8 mouse cellular contexts compared by ENCODE assay signal in the genomic region with DNA sequence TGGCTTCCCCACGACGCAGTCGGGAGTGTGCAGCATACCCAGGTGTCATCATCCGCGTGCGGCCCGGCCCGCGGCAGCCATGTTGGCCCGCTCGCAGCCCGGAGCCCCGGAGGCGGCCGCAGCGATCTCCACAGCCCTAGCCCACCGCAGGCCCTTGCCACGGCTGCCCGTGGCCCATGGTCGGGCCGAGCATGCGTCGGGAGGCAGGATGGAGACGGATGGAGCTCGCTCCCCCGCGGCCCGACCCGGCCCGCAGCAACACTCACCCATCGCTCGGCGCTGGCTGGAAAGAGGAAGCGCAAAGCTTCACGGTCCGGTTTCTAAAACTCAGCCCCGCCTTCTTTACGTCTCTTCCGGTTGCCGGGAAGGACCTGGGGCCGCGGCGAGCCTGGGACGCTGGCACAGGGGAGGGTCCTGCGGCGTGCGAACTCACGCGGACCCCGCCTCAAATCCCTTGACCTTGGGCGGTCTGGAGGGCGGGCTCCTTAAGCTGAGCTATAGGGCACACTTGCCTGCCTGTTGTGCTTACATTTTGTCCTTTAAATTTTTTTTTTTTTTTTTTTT. TPM values are rescaled to one million over a fixed set of nuclear protein-coding genes. Genes with fewer than 3 reads are reported as not detected.
DNase-seq lines count a peak whose midpoint lies in the region; ATAC-seq lines count a peak whose summit lies in the region.

Rps8 (minus strand) TSS at position 452 of the 564 bp plus-strand sequence.

- H3K36me3 ChIP-seq in hindbrain, embryonic 11.5 days (ENCODE audit: control insufficient read depth, insufficient read depth, low read length), result peaks cover 26% of the 10 kb centered on the region

- no peaks in the 10 kb centered on the region for H3K9me3 ChIP-seq in hindbrain, embryonic 11.5 days (ENCODE audit: control insufficient read depth, low read length)

- H3K4me2 ChIP-seq in hindbrain, embryonic 11.5 days (replicated peaks; ENCODE audit: low read depth, low read length), result peak within 1 kb of the TSS; percentile 92

- WGBS in hindbrain, embryonic 11.5 days, result 0% methylated on average over 50 of the region's 52 CpGs

- peak; percentile 88 for DNase-seq in Muller cell, postnatal 12 days (ENCODE audit: inconsistent ontology term)
- DNase-seq in cerebellum, adult 9-10 months, result peak; percentile 87
- DNase-seq in frontal cortex, adult 2 months (ENCODE audit: extremely low spot score in 1 of 2, low spot score in 1 of 2), result peak; percentile 78 to 89
- peak; percentile 92 for DNase-seq in hindbrain, embryonic 11.5 days (ENCODE audit: low spot score)
- peak; percentile 76 to 82 for DNase-seq in layer of hippocampus, postnatal 25 days (ENCODE audit: extremely low spot score in 1 of 2, low spot score in 1 of 2)
- peak; percentile 91 for DNase-seq in lung, postnatal 25 days (ENCODE audit: low spot score)
- DNase-seq in retina, embryonic 14.5 days (ENCODE audit: low spot score), result peak; percentile 92
- peak; percentile 83 for DNase-seq in thymus, postnatal 4 days

- H3K4me1 ChIP-seq in hindbrain, embryonic 11.5 days (replicated peaks; ENCODE audit: control insufficient read depth, insufficient read depth, low read length), result no peaks in the 10 kb centered on the region; the same call in none of the 2 replicates

- no peaks in the 10 kb centered on the region for H3K27me3 ChIP-seq in hindbrain, embryonic 11.5 days (ENCODE audit: control insufficient read depth, insufficient read depth, low read length)

- ATAC-seq in hindbrain, embryonic 11.5 days (ENCODE audit: low FRiP score), result peak; percentile 94

- H3K4me3 ChIP-seq in hindbrain, embryonic 11.5 days (ENCODE audit: low read depth, low read length), result peak within 1 kb of the TSS; percentile 99

- H3K27ac ChIP-seq in hindbrain, embryonic 11.5 days (ENCODE audit: low read depth, low read length), result peak within 1 kb of the TSS; percentile 90

- peak within 1 kb of the TSS; percentile 97 for H3K9ac ChIP-seq in hindbrain, embryonic 11.5 days (ENCODE audit: low read depth, low read length)

RNA-seq across cellular contexts. Expression of gene Rps8, which starts in this region (rescaled TPM):
- polyA plus RNA-seq in frontal cortex, adult 2 months (2012; rRNA removed), result 496 and 568 TPM in 2 replicates
- polyA plus RNA-seq in hindbrain, embryonic 11.5 days (2014; fragmentation: Nextera tagmentation; extraction: Ambion mirVana), result 779 and 892 TPM in 2 replicates
- 100 to 1,000 TPM; 437 to 521 TPM for total RNA-seq in layer of hippocampus, postnatal 25 days (2021)

Comparison
In these comparisons a context has a peak if more than half of its experiments do, and no peak if none do; other contexts are left out.
1. Peak in every context shown above with its lines: DNase-seq, ATAC-seq, H3K4me3 ChIP-seq and H3K27ac ChIP-seq.